Mouse (Mus musculus) thymus, adult 2 months (tissue): ENCODE measurements around the gene Pla2g6.

ENCODE experiments used
- CTCF ChIP-seq: fragments of 200-500 bp; IDR thresholded peaks from 2 replicates; pipeline ENCODE4 v1.5.1; 2012; ENCODE audit warnings: mild to moderate bottlenecking, control low read depth, low read length, moderate library complexity, borderline replicate concordance; ENCODE audit not compliant: control insufficient read depth, poor library complexity, insufficient read depth; ENCODE audit errors: extremely low read depth
- POLR2A ChIP-seq: fragments of 200-500 bp; IDR thresholded peaks from 2 replicates; pipeline ENCODE4 v1.6.1; 2012; ENCODE audit warnings: mild to moderate bottlenecking, low read length, control low read depth, moderate library complexity; ENCODE audit not compliant: control insufficient read depth, poor library complexity, insufficient read depth; ENCODE audit errors: extremely low read depth

GRCm38 (mm10) chr15:79329346-79329978 lies 1.3 kb upstream of the Pla2g6 start:
- TF ChIP-seq POLR2A = no peak
- no peak for TF ChIP-seq CTCF
